Mouse (Mus musculus) liver, embryonic 14 days (tissue): ENCODE measurements around the gene Gm21818. TPM values are rescaled to one million over a fixed set of nuclear protein-coding genes. Genes with fewer than 3 reads are reported as not detected.

Source experiments
- polyA plus RNA-seq: library from polyadenylated mRNA; depleted of rRNA; stranded (reverse); fragments of >200 nt; gene quantifications from 2 replicates; pipeline ENCODE4 v1.2.3, GENCODE M21; 2012; rRNA removed

The Gm21818 gene
- not detected in 2 replicates for polyA plus RNA-seq

GRCm38 (mm10) chr13:120172133-120172532 is at the start of gene Gm21818:
Gene Gm21818 (plus strand): TSS chr13:120172433.

GRCm38 (mm10) chr13:120139946-120140345 is 32.3 kb upstream of the Gm21818 start, which contains the start of gene Gm20767:
Gene Gm20767 (plus strand): TSS chr13:120140246.

GRCm38 (mm10) chr13:120215847-120216246 is 43.6 kb downstream of the Gm21818 start, which contains the start of gene Gm21762:
Gene Gm21762 (minus strand): TSS chr13:120215947.

Other genes with a start within 250 kb of the Gm21818 start
- gene Gm21761, start 243.2 kb upstream of the Gm21818 start, polyA plus RNA-seq, result not detected in 2 replicates
- gene B020031M17Rik, start 221.6 kb upstream of the Gm21818 start, polyA plus RNA-seq, result not detected in 2 replicates
- not detected in 2 replicates for gene Gm36079, start 145.4 kb upstream of the Gm21818 start, polyA plus RNA-seq
- 0.09 and 0.33 TPM in 2 replicates for gene Gm21188, start 120.2 kb upstream of the Gm21818 start, polyA plus RNA-seq
- not detected in 2 replicates for gene Gm20767, start 32.2 kb upstream of the Gm21818 start, polyA plus RNA-seq
- not detected in 2 replicates for gene Gm21762, start 43.5 kb downstream of the Gm21818 start, polyA plus RNA-seq
- not detected in 2 replicates for gene Gm21731, start 66.7 kb downstream of the Gm21818 start, polyA plus RNA-seq
- not detected in 2 replicates for gene AF067061, start 90.7 kb downstream of the Gm21818 start, polyA plus RNA-seq
- gene BC147527, start 128.0 kb downstream of the Gm21818 start, polyA plus RNA-seq, result 0.18 and 0.58 TPM in 2 replicates
- not detected in 2 replicates for gene Tcstv3, start 144.4 kb downstream of the Gm21818 start, polyA plus RNA-seq